Mouse (Mus musculus): ENCODE measurements around the gene Fgf8.
A peak's percentile ranks its signal among the peaks of the same experiment; 100 is the strongest.

Gene Fgf8

GRCm38 (mm10) chr19:45742218-45742983 lies at the start of gene Fgf8:
Gene Fgf8, minus strand, starts transcription at chr19:45742915.
- DNase-seq, result no peak

- DNase-seq, result no peak
Measured at GRCm38 (mm10) chr19:45792404-45792803, 49.7 kb upstream of the Fgf8 start.

- DNase-seq, result peak; percentile 84
Measured at GRCm38 (mm10) chr19:45789888-45790874, 47.5 kb upstream of the Fgf8 start.

- no peak for DNase-seq
Measured at GRCm38 (mm10) chr19:45789365-45789764, 46.6 kb upstream of the Fgf8 start.

- no peak for DNase-seq
Measured at GRCm38 (mm10) chr19:45788337-45788736, 45.6 kb upstream of the Fgf8 start.

GRCm38 (mm10) chr19:45787450-45787849 lies 44.7 kb upstream of the Fgf8 start:
- peak; percentile 43 for DNase-seq

- DNase-seq, result no peak
Measured at GRCm38 (mm10) chr19:45785470-45785869, 42.8 kb upstream of the Fgf8 start.

GRCm38 (mm10) chr19:45783933-45784576 lies 41.3 kb upstream of the Fgf8 start:
- DNase-seq, result peak; percentile 28

GRCm38 (mm10) chr19:45783181-45783932 lies 40.6 kb upstream of the Fgf8 start, which contains the start of gene Mgea5:
Gene Mgea5, minus strand, starts transcription at chr19:45783837.
- peak; percentile 98 for DNase-seq

GRCm38 (mm10) chr19:45782315-45783001 lies 39.7 kb upstream of the Fgf8 start:
- DNase-seq, result peak; percentile 89

- no peak for DNase-seq
Measured at GRCm38 (mm10) chr19:45781676-45782075, 39.0 kb upstream of the Fgf8 start.

- no peak for DNase-seq
Measured at GRCm38 (mm10) chr19:45780350-45780915, 37.7 kb upstream of the Fgf8 start.

GRCm38 (mm10) chr19:45775486-45775885 lies 32.8 kb upstream of the Fgf8 start:
- no peak for DNase-seq

GRCm38 (mm10) chr19:45771501-45771900 lies 28.8 kb upstream of the Fgf8 start:
- no peak for DNase-seq

GRCm38 (mm10) chr19:45760810-45761209 lies 18.1 kb upstream of the Fgf8 start:
- DNase-seq, result no peak

- DNase-seq, result no peak
Measured at GRCm38 (mm10) chr19:45758671-45759070, 16.0 kb upstream of the Fgf8 start.

GRCm38 (mm10) chr19:45753551-45753950 lies 10.8 kb upstream of the Fgf8 start:
- DNase-seq, result no peak

- DNase-seq, result no peak
Measured at GRCm38 (mm10) chr19:45751881-45752280, 9.2 kb upstream of the Fgf8 start.

- DNase-seq, result peak; percentile 91
Measured at GRCm38 (mm10) chr19:45749243-45750043, 6.7 kb upstream of the Fgf8 start, which contains the start of gene Npm3. Gene Npm3, minus strand, starts transcription at chr19:45749591.

- DNase-seq, result no peak
Measured at GRCm38 (mm10) chr19:45748691-45749242, 6.1 kb upstream of the Fgf8 start.

All from lung, postnatal 36 days (tissue).